Mouse (Mus musculus): ENCODE results near the gene Osbpl3. TPM values are rescaled to one million over a fixed set of nuclear protein-coding genes. Genes with fewer than 3 reads are reported as not detected.
"Not testable (repeated sequence)": the region's sequence is repeated elsewhere in the genome, so short reads cannot be mapped to it uniquely, and the experiment has no call there.

Osbpl3 gene
- polyA plus RNA-seq, 1 experiment from 2014 or later = 9.5 TPM

GRCm38 (mm10) chr6:50440966-50441862 lies 14.8 kb downstream of the Osbpl3 start:
- Histone ChIP-seq H3K4me1 (no peaks in the 10 kb centered on the region), H3K27ac (no peak overlapping the region), H3K9ac (no peak overlapping the region), H3K4me2 (no peak overlapping the region), H3K4me3 (replicated peaks) (no peak overlapping the region), H3K36me3 (replicated peaks) (no peaks in the 10 kb centered on the region), H3K9me3 (no peaks in the 10 kb centered on the region), H3K27me3 (no peaks in the 10 kb centered on the region)
- ATAC-seq (ENCODE audit: low FRiP score) = no peak
- WGBS = 91% methylated on average over 5 of the region's 5 CpGs

GRCm38 (mm10) chr6:50440197-50440596 lies 15.8 kb downstream of the Osbpl3 start:
- ATAC-seq (ENCODE audit: low FRiP score) = no peak
- no peaks in the 10 kb centered on the region for H3K36me3 ChIP-seq (replicated peaks)
- no peaks in the 10 kb centered on the region for H3K27me3 ChIP-seq
- H3K9me3 ChIP-seq = no peaks in the 10 kb centered on the region
- no peak overlapping the region for H3K4me2 ChIP-seq
- no peak overlapping the region for H3K4me3 ChIP-seq (replicated peaks)
- no peaks in the 10 kb centered on the region for H3K4me1 ChIP-seq
- no peak overlapping the region for H3K9ac ChIP-seq
- no peak overlapping the region for H3K27ac ChIP-seq
- 92% methylated on average over 7 of the region's 7 CpGs for WGBS

- not testable (repeated sequence) for H3K4me1 ChIP-seq; ATAC-seq (ENCODE audit: low FRiP score); H3K4me3 ChIP-seq (replicated peaks); H3K27ac ChIP-seq; H3K9ac ChIP-seq; H3K4me2 ChIP-seq; H3K9me3 ChIP-seq; H3K36me3 ChIP-seq (replicated peaks); H3K27me3 ChIP-seq
- 90% methylated on average over 4 of the region's 4 CpGs for WGBS
Observed at GRCm38 (mm10) chr6:50438900-50439299, 17.1 kb downstream of the Osbpl3 start.

GRCm38 (mm10) chr6:50437815-50438214 lies 18.2 kb downstream of the Osbpl3 start:
- Histone ChIP-seq H3K4me1 (0 out of 2 replicates have a peak, but pooled peaks cover 1% of the 10 kb centered on the region), H3K36me3 (replicated peaks) (no peaks in the 10 kb centered on the region), H3K9me3 (no peaks in the 10 kb centered on the region), H3K4me3 (replicated peaks) (no peak overlapping the region), H3K4me2 (no peak overlapping the region), H3K27me3 (no peaks in the 10 kb centered on the region), H3K9ac (no peak overlapping the region), H3K27ac (no peak overlapping the region)
- no peak for ATAC-seq (ENCODE audit: low FRiP score)
- 94% methylated on average over 2 of the region's 2 CpGs for WGBS

GRCm38 (mm10) chr6:50436661-50437060 lies 19.3 kb downstream of the Osbpl3 start:
- H3K4me3 ChIP-seq (replicated peaks) = no peak overlapping the region
- H3K4me1 ChIP-seq = 0 out of 2 replicates have a peak, but pooled peaks cover 5% of the 10 kb centered on the region
- WGBS = 69% methylated on average over 2 of the region's 2 CpGs
- H3K27me3 ChIP-seq = no peaks in the 10 kb centered on the region
- H3K9ac ChIP-seq = no peak overlapping the region
- H3K36me3 ChIP-seq (replicated peaks) = no peaks in the 10 kb centered on the region
- no peak for ATAC-seq (ENCODE audit: low FRiP score)
- H3K27ac ChIP-seq = no peak overlapping the region
- no peaks in the 10 kb centered on the region for H3K9me3 ChIP-seq
- no peak overlapping the region for H3K4me2 ChIP-seq

GRCm38 (mm10) chr6:50432491-50432890 lies 23.5 kb downstream of the Osbpl3 start:
- no peak overlapping the region for H3K27ac ChIP-seq

GRCm38 (mm10) chr6:50429299-50429698 lies 26.7 kb downstream of the Osbpl3 start:
- ATAC-seq (ENCODE audit: low FRiP score) = no peak
- H3K9ac ChIP-seq = no peak overlapping the region
- H3K27me3 ChIP-seq = no peaks in the 10 kb centered on the region
- H3K4me2 ChIP-seq = no peak overlapping the region
- no peak overlapping the region for H3K4me3 ChIP-seq (replicated peaks)
- H3K9me3 ChIP-seq = no peaks in the 10 kb centered on the region
- H3K4me1 ChIP-seq = peaks cover 12% of the 10 kb centered on the region
- WGBS = 91% methylated on average over 7 of the region's 7 CpGs
- no peak overlapping the region for H3K27ac ChIP-seq
- H3K36me3 ChIP-seq (replicated peaks) = 0 out of 2 replicates have a peak, but pooled peaks cover 4% of the 10 kb centered on the region

More at GRCm38 (mm10) chr6:50432491-50432890, 23.5 kb downstream of the Osbpl3 start:
- H3K4me2 ChIP-seq = no peak overlapping the region
- no peak overlapping the region for H3K4me3 ChIP-seq (replicated peaks)
- peaks cover 12% of the 10 kb centered on the region for H3K4me1 ChIP-seq
- H3K9ac ChIP-seq = no peak overlapping the region
- H3K27me3 ChIP-seq = no peaks in the 10 kb centered on the region
- H3K36me3 ChIP-seq (replicated peaks) = no peaks in the 10 kb centered on the region
- H3K9me3 ChIP-seq = no peaks in the 10 kb centered on the region
- no peak for ATAC-seq (ENCODE audit: low FRiP score)
- WGBS = 35% methylated on average over 5 of the region's 5 CpGs

- H3K36me3 ChIP-seq (replicated peaks) = 0 out of 2 replicates have a peak, but pooled peaks cover 4% of the 10 kb centered on the region
Observed at GRCm38 (mm10) chr6:50427051-50427732, 28.8 kb downstream of the Osbpl3 start.

GRCm38 (mm10) chr6:50426571-50426970 lies 29.4 kb downstream of the Osbpl3 start:
- no peak overlapping the region for H3K9ac ChIP-seq
- no peak overlapping the region for H3K27ac ChIP-seq
- ATAC-seq (ENCODE audit: low FRiP score) = no peak
- peaks cover 7% of the 10 kb centered on the region for H3K4me1 ChIP-seq
- 91% methylated on average over 4 of the region's 4 CpGs for WGBS
- H3K4me3 ChIP-seq (replicated peaks) = no peak overlapping the region
- H3K36me3 ChIP-seq (replicated peaks) = 0 out of 2 replicates have a peak, but pooled peaks cover 4% of the 10 kb centered on the region
- H3K4me2 ChIP-seq = no peak overlapping the region
- no peaks in the 10 kb centered on the region for H3K9me3 ChIP-seq
- H3K27me3 ChIP-seq = no peaks in the 10 kb centered on the region

More at GRCm38 (mm10) chr6:50427051-50427732, 28.8 kb downstream of the Osbpl3 start:
- ATAC-seq (ENCODE audit: low FRiP score) = no peak
- Histone ChIP-seq H3K9ac (no peak overlapping the region), H3K4me3 (replicated peaks) (no peak overlapping the region), H3K9me3 (no peaks in the 10 kb centered on the region), H3K4me2 (no peak overlapping the region), H3K4me1 (peaks cover 7% of the 10 kb centered on the region), H3K27me3 (no peaks in the 10 kb centered on the region), H3K27ac (no peak overlapping the region)
- whole genome bisulfite sequencing = 91% methylated on average over 11 of the region's 11 CpGs

GRCm38 (mm10) chr6:50424271-50424670 lies 31.7 kb downstream of the Osbpl3 start:
- Histone ChIP-seq H3K36me3 (replicated peaks) (0 out of 2 replicates have a peak, but pooled peaks cover 4% of the 10 kb centered on the region), H3K4me1 (peaks cover 7% of the 10 kb centered on the region), H3K4me3 (replicated peaks) (no peak overlapping the region), H3K9me3 (no peaks in the 10 kb centered on the region), H3K4me2 (no peak overlapping the region), H3K27ac (no peak overlapping the region), H3K9ac (no peak overlapping the region), H3K27me3 (no peaks in the 10 kb centered on the region)
- no peak for ATAC-seq (ENCODE audit: low FRiP score)
- WGBS = 89% methylated on average over 4 of the region's 4 CpGs

- WGBS = 83% methylated on average over 2 of the region's 2 CpGs
- Histone ChIP-seq H3K4me3 (replicated peaks) (no peak overlapping the region), H3K9me3 (no peaks in the 10 kb centered on the region), H3K36me3 (replicated peaks) (no peaks in the 10 kb centered on the region), H3K4me2 (no peak overlapping the region), H3K4me1 (no peaks in the 10 kb centered on the region; the same call in 1 of the 2 replicates), H3K27ac (no peak overlapping the region), H3K9ac (no peak overlapping the region), H3K27me3 (no peaks in the 10 kb centered on the region)
- no peak for ATAC-seq (ENCODE audit: low FRiP score)
Observed at GRCm38 (mm10) chr6:50420413-50420812, 35.6 kb downstream of the Osbpl3 start.

- no peaks in the 10 kb centered on the region for H3K36me3 ChIP-seq (replicated peaks)
- H3K4me1 ChIP-seq = no peaks in the 10 kb centered on the region; the same call in 1 of the 2 replicates
- H3K27ac ChIP-seq = no peak overlapping the region
- ATAC-seq (ENCODE audit: low FRiP score) = no peak
- H3K4me3 ChIP-seq (replicated peaks) = no peak overlapping the region
- 84% methylated on average over 10 of the region's 10 CpGs for WGBS
- no peak overlapping the region for H3K4me2 ChIP-seq
- H3K9me3 ChIP-seq = no peaks in the 10 kb centered on the region
- no peak overlapping the region for H3K9ac ChIP-seq
- no peaks in the 10 kb centered on the region for H3K27me3 ChIP-seq
Observed at GRCm38 (mm10) chr6:50419518-50420290, 36.3 kb downstream of the Osbpl3 start.

All from forebrain, embryonic 12.5 days (tissue).